Mouse (Mus musculus) olfactory bulb, adult 2 months (tissue): ENCODE data around the gene Arfgap1.

Source experiments
- CTCF ChIP-seq: fragments of 200-500 bp; IDR thresholded peaks from 2 replicates; pipeline ENCODE4 v1.5.1; 2012; ENCODE audit warnings: low read depth, mild to moderate bottlenecking, low read length, moderate library complexity; ENCODE audit not compliant: insufficient read depth
- POLR2A ChIP-seq: fragments of 200-500 bp; IDR thresholded peaks from 2 replicates; pipeline ENCODE4 v1.6.1; 2012; ENCODE audit warnings: mild to moderate bottlenecking, low read depth, low read length, moderate library complexity; ENCODE audit not compliant: insufficient read depth

- TF ChIP-seq POLR2A (no peak), CTCF (no peak)
Measured at GRCm38 (mm10) chr2:180985635-180986034, 18.6 kb downstream of the Arfgap1 start.
